Mouse (Mus musculus) layer of hippocampus, adult 8-10 months (tissue): ENCODE data around the gene Adap2. TPM values are rescaled to one million over a fixed set of nuclear protein-coding genes. Genes with fewer than 3 reads are reported as not detected.
A peak's percentile ranks its signal among the peaks of the same experiment; 100 is the strongest.

Source experiments
- DNase-seq, 2 experiments: peaks; one replicate each; pipeline ENCODE4 v3.0.0; 2022; ENCODE audit warnings: low spot score in 2 of 2
- total RNA-seq, 4 experiments: library from RNA; stranded (reverse); gene quantifications; 2 replicates each; pipeline ENCODE4 v1.2.4; 2022

The Adap2 gene
- total RNA-seq, 4 experiments from 2014 or later, result 6.9 to 15.1 (median 9.9) TPM

GRCm38 (mm10) chr11:80196351-80196750 lies 42.4 kb downstream of the Adap2 start:
- no peak for DNase-seq

- DNase-seq, result no peak
These were observed 45.4 kb downstream of the Adap2 start for GRCm38 (mm10) chr11:80199316-80199715.

- DNase-seq, result no peak
These were observed 45.9 kb downstream of the Adap2 start for GRCm38 (mm10) chr11:80199773-80200172.

- DNase-seq, result no peak
These were observed 46.4 kb downstream of the Adap2 start for GRCm38 (mm10) chr11:80200326-80200725.

GRCm38 (mm10) chr11:80202296-80202695 lies 48.4 kb downstream of the Adap2 start:
- DNase-seq, result no peak

DNA sequence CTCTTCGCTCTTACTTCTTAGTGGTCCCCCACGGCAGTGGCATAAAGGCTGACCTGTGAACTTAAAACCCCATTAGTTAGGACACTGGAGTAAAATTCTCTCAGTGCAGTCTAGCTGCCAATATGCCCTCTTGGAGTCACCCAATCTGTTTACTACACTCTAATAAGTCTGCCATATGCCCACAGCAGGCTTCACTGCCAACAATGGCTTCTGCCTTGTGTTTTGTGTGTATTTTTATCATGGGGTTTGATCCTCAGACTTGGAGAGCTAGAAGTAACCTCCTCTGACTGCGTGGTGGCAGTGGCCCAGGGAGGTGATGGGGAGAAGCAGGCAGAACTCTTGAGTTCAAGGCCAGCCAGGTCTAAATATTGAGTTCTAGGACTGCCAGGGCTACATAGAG lies 50.1 kb downstream of the Adap2 start:
- peak; percentile 29 to 42 for DNase-seq

DNA sequence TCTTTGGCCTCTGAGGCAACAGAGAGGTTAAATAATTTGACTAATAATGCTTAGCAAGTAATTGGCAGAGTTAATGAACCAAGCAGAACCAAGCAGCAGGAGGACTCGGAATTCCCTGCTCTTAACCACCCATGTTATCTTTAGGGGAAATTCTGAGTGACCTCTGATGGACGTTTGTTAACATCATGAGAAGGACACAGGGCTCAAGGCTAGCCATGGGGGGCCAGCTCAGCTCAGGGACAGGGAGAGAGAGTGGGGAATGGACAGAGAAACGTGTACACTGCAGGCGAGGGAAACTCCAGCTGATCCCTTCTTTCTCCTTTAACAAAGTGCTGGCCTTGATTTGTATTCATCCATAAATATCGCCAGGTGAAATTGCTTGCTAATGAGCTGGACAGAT lies 51.0 kb downstream of the Adap2 start:
- no peak for DNase-seq

DNA sequence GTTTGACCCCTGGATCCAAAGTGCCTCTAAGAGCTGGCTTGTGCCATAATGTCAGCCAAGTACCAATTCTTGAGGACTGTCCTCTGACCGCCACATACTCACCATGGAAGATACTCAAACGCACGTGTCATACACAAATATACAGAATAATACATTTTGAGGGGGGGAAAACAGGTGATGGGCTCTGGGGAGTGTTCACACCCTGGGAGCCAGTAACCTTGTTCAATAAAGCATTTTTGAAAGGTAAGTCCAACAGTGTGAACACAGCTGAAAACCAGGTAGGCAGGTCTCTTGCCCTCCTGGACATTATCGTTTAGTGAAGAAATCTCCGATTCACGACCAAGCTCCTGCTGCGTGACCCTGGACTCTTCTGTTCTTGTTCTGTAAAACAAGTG lies 54.6 kb downstream of the Adap2 start:
- no peak for DNase-seq

DNA sequence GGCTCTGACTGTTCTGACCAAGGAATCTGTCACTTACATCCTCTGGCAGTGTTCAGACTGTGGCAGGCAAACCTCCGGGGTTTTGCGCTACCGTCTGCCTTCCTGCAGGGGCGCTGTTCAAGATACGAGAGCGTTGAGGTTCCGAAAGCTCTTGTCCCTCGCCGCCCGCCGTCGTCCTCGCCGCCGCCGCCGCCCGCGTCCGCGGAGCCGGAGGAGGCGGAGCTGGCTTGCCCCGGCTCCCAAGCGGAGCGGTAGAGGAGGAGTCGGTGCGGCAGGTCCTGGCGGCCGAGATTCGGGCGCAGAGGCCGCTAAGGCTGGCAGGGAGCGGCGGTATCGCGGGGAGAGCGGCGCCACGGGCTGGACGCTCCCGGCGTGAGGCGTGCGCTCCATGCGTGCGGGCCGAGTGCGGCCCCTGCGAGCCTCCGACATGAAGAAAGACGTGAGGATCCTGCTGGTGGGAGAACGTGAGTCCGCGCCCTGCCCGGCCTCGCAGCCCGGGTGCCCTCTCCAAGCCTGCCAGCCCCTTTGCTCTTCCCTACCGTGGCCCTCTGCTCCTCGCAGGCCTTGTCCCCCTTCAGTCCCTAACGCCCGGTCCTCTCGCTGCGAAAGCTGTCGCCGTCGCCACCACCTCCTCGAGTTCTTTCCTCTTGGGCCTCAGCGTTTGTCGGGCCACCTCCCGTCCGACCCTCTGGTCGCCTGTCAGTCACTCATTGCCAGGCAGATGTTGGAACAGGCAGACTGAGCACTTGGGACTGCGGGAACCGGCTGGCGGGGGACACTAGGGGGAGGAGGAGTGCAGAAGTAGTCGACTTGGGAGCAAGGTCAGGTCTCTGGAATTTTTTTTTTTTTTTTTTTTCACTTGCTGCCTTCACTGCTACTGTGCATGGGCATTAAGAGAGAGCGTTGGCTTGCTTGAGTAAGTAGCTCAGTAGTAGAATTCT lies 55.2 kb downstream of the Adap2 start, which contains the start of gene Rhot1:
Gene Rhot1 (plus strand): TSS at position 160 of the 941 bp plus-strand sequence.
- peak; percentile 89 to 96 for DNase-seq

DNA sequence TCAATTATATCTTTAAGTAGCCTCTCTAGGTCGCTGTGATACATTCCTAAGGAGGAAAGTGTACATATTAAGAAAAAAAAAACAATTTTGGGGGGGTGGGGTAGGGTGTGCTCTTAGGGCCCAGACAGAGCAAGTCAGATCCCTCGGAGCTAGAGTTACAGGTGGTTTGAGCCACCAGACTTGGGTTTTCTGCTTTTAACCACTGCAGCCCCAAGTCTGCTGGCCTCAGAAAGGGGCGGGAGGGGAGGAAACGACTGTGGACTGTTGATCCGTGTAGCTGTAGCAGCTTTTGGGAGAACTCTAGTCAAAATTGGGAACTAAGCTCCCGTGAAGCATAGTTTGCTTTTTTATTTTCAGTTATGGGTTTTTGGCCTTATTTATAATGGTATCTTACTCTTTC lies 56.4 kb downstream of the Adap2 start:
- no peak for DNase-seq

DNA sequence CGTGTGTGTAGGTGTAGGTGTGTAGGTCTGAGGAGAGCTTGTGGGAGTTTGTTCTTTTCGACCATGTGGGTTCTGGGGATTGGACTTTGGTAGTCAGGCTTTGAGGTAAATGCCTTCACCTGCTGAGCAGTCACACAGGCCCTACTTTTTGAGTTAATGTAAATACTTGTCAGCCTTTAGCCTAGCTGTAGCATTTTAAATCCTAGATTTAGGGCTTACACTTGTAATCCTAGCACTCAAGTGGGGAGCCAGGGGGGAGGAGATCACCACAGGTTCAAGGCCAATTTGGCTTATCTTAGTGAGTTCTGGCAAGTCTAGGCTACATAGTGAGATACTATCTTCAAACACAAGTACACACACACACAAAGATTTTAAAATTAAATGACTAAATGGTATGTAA lies 58.4 kb downstream of the Adap2 start:
- no peak for DNase-seq

- DNase-seq, result no peak
These were observed 61.4 kb downstream of the Adap2 start for GRCm38 (mm10) chr11:80215291-80215690.

GRCm38 (mm10) chr11:80218657-80219293 lies 64.9 kb downstream of the Adap2 start:
- no peak for DNase-seq

Other genes starting within 250 kb of the Adap2 start
- gene Utp6, start 191.7 kb upstream of the Adap2 start, total RNA-seq, result 10 to 100 TPM; 25.7 to 35.9 (median 28.6) TPM
- gene Suz12, start 161.0 kb upstream of the Adap2 start, total RNA-seq, result 10 to 100 TPM; 35.1 to 45.0 (median 42.2) TPM
- gene Crlf3, start 73.1 kb upstream of the Adap2 start, total RNA-seq, result 10 to 100 TPM; 18.9 to 24.8 (median 22.4) TPM
- 1 to 10 TPM; 2.8 to 4.7 (median 3.3) TPM for gene Atad5, start 64.7 kb upstream of the Adap2 start, total RNA-seq
- gene Tefm, start 11.9 kb upstream of the Adap2 start, total RNA-seq, result 10 to 100 TPM; 10.1 to 12.9 (median 11.5) TPM
- 1 to 10 TPM; 4.9 to 7.3 (median 5.6) TPM for gene Rnf135, start 29.7 kb downstream of the Adap2 start, total RNA-seq
- 10 to 100 TPM; 61.3 to 76.0 (median 67.7) TPM for gene Rhot1, start 54.9 kb downstream of the Adap2 start, total RNA-seq
- 10 to 100 TPM; 26.0 to 29.6 (median 28.2) TPM for gene Rhbdl3, start 146.8 kb downstream of the Adap2 start, total RNA-seq
- gene 5730455P16Rik, start 223.9 kb downstream of the Adap2 start, total RNA-seq, result 10 to 100 TPM; 51.4 to 57.8 (median 53.7) TPM
- 100 to 1,000 TPM; 119 to 202 (median 151) TPM for gene Zfp207, start 229.2 kb downstream of the Adap2 start, total RNA-seq